Mouse (Mus musculus) liver, embryonic 12.5 days (tissue): ENCODE measurements around the gene Stk33. TPM values are rescaled to one million over a fixed set of nuclear protein-coding genes. Genes with fewer than 3 reads are reported as not detected.

Source experiments
- ATAC-seq: fragments of 200-750 bp; cut with Nextera tagmentation; 2 replicates; pipeline ENCODE4 v1.8.0; 2017; ENCODE audit warnings: moderate number of reproducible peaks, mild to moderate bottlenecking, moderate library complexity
- H3K27ac ChIP-seq: fragments of 300-500 bp; sonication (generic); 2 replicates; pipeline ENCODE4 v1.5.1; 2016; ENCODE audit warnings: mild to moderate bottlenecking
- H3K27me3 ChIP-seq: fragments of 300-500 bp; sonication (generic); replicated peaks from 2 replicates; pipeline ENCODE4 v1.6.1; 2016; ENCODE audit warnings: mild to moderate bottlenecking, moderate library complexity
- H3K36me3 ChIP-seq: fragments of 300-500 bp; sonication (generic); 2 replicates; pipeline ENCODE4 v1.6.1; 2016; ENCODE audit warnings: mild to moderate bottlenecking, moderate library complexity
- H3K4me1 ChIP-seq: fragments of 300-500 bp; sonication (generic); 2 replicates; pipeline ENCODE4 v1.6.1; 2016
- H3K4me2 ChIP-seq: fragments of 300-500 bp; sonication (generic); 2 replicates; pipeline ENCODE4 v1.6.1; 2016; ENCODE audit warnings: mild to moderate bottlenecking, moderate library complexity
- H3K4me3 ChIP-seq: fragments of 300-500 bp; sonication (generic); 2 replicates; pipeline ENCODE4 v1.5.1; 2016; ENCODE audit warnings: mild to moderate bottlenecking, moderate library complexity
- H3K9ac ChIP-seq: fragments of 300-500 bp; sonication (generic); 2 replicates; pipeline ENCODE4 v1.6.1; 2016; ENCODE audit warnings: mild to moderate bottlenecking, moderate library complexity
- H3K9me3 ChIP-seq: fragments of 300-500 bp; sonication (generic); replicated peaks from 2 replicates; pipeline ENCODE4 v1.6.1; 2016; ENCODE audit warnings: mild to moderate bottlenecking, moderate library complexity
- WGBS: fragments of 180-500 bp; shearing (Covaris S2); methylation state at CpG from one replicate; pipeline ENCODE4 v1.1.7; 2016; ENCODE audit not compliant: insufficient replicate concordance; 5-methylcytosine and 5-hydroxymethylcytosine counted together
- polyA plus RNA-seq: library from polyadenylated mRNA; unstranded; fragments of >200 nt; fragmentation: Nextera tagmentation; extraction: Ambion mirVana; gene quantifications from 2 replicates; pipeline ENCODE4 v1.2.1, GENCODE M21; 2016

The Stk33 gene
- polyA plus RNA-seq, 1 experiment from 2014 or later, result not detected

DNA sequence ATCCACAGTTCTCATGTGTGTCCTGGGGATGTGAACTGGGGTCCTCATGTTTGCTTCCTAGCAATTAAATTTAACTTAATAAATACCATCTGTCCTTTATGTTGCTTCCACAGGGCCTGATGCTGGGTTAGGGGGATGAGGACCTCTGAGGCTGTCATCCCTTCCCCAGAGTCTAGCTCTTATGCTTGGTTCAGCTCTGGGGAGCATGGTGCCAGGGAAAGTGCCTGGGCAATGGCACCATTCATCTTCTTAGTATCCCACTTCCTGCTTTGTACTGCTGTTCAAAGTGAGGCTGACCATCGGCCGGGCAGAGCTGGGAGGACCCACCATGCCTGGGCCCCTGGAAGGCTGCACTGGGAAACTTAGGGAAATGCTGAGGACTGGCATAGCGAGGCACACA, 163.7 kb downstream of the Stk33 start:
- Histone ChIP-seq H3K9ac (no peak overlapping the region), H3K36me3 (no peaks in the 10 kb centered on the region), H3K27ac (no peak overlapping the region), H3K27me3 (no peaks in the 10 kb centered on the region), H3K4me2 (no peak overlapping the region), H3K9me3 (no peaks in the 10 kb centered on the region), H3K4me1 (no peaks in the 10 kb centered on the region), H3K4me3 (no peak overlapping the region)
- WGBS, result 69% methylated on average over 3 of the region's 3 CpGs
- ATAC-seq, result no peak

DNA sequence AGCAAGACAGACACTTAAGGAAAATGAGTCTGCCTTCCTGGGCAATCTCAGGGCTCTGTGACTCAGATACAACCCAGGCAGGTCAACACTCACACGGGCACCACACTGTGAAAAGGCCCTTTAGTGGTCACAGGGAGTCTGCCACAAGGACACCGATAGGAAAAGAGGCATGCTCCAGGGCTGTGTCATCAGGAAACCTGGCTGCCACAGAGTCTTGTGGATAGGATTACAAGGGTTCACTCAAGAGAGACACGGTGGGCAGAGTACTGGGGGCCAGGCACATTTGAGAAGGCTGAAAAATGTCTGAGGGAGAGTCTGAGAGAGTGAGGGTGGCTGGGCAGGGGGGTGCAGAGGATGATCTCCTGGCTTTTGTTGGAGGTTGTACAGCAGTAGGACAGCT, 164.6 kb downstream of the Stk33 start:
- no peaks in the 10 kb centered on the region for H3K9me3 ChIP-seq

DNA sequence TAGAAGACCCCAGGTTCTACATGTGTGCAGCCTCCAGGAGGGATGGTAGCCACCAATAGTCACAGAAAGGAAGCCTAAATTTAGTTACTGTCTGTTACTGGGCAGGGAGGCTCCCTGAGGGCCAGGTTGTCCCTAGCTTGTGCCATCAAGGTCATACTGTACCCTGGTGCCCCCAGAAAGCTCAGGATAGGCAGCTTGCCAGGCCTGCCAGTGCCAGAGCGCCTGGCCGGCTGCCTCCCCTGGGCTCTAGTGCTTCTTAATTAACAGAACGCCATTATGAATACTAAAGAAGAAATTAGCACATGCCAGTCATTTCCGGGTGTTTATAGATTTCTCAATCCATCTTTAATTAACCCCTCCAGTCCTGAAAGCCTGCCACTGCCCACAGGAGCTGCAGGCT, 169.8 kb downstream of the Stk33 start:
- H3K9me3 ChIP-seq, result no peaks in the 10 kb centered on the region
- H3K4me3 ChIP-seq, result no peak overlapping the region
- H3K4me2 ChIP-seq, result no peak overlapping the region
- no peaks in the 10 kb centered on the region for H3K36me3 ChIP-seq
- 72% methylated on average over 4 of the region's 4 CpGs for WGBS
- H3K9ac ChIP-seq, result no peak overlapping the region
- no peak overlapping the region for H3K27ac ChIP-seq
- H3K27me3 ChIP-seq, result no peaks in the 10 kb centered on the region
- no peak for ATAC-seq
- no peaks in the 10 kb centered on the region for H3K4me1 ChIP-seq

More for the DNA sequence above, 164.6 kb downstream of the Stk33 start:
- WGBS, result 46% methylated on average over 3 of the region's 3 CpGs
- H3K27me3 ChIP-seq, result no peaks in the 10 kb centered on the region
- H3K4me2 ChIP-seq, result no peak overlapping the region
- no peak overlapping the region for H3K4me3 ChIP-seq
- no peaks in the 10 kb centered on the region for H3K36me3 ChIP-seq
- no peaks in the 10 kb centered on the region for H3K4me1 ChIP-seq
- no peak overlapping the region for H3K27ac ChIP-seq
- H3K9ac ChIP-seq, result no peak overlapping the region
- ATAC-seq, result no peak

DNA sequence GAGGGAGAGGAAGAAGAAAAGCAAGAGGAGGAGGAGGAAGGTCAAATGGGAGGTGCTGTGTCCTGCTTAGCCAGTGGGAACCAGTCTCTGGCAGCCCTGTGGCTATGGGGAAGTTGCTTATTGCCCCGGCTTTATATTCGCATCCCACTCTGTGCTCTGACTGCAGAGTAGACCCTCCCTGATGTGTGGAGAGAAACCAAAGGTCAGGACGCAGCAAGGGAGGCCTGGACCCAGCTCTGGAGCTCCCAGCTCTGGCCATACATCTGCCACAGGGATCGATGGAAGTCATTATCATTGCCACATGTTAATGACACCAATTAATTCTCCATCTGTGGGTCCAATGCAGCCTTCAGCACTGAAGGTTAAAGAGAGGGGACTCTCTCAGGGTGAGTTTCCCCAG, 171.5 kb downstream of the Stk33 start:
- H3K4me2 ChIP-seq, result no peak overlapping the region
- no peak overlapping the region for H3K27ac ChIP-seq
- no peak for ATAC-seq
- no peak overlapping the region for H3K9ac ChIP-seq
- no peaks in the 10 kb centered on the region for H3K4me1 ChIP-seq
- H3K36me3 ChIP-seq, result no peaks in the 10 kb centered on the region
- no peaks in the 10 kb centered on the region for H3K9me3 ChIP-seq
- H3K27me3 ChIP-seq, result no peaks in the 10 kb centered on the region
- 44% methylated on average over 4 of the region's 4 CpGs for WGBS
- H3K4me3 ChIP-seq, result no peak overlapping the region

DNA sequence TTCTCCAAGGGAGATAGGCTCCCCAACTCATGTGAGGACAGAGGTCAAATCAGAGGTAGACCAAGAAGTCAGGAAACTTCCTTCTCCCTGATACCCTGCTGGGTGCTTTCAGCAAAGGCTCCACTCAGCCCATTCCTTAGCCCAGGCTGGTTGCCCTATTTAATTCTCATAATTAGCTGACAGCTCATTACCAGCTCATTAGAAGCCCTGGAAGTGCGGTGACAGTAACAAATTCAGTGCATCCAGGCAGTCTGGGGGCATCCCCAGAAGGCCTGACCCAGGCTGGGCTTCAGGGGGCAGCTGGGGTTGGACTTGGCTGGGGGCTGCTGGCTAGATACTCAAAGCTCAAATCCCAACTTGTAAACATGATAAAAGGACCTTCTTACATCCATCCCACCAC, 172.7 kb downstream of the Stk33 start:
- no peak for ATAC-seq
- H3K9me3 ChIP-seq, result no peaks in the 10 kb centered on the region
- no peak overlapping the region for H3K4me3 ChIP-seq
- no peak overlapping the region for H3K27ac ChIP-seq
- H3K4me1 ChIP-seq, result no peaks in the 10 kb centered on the region
- H3K27me3 ChIP-seq, result no peaks in the 10 kb centered on the region
- no peak overlapping the region for H3K9ac ChIP-seq
- 35% methylated on average over 1 of the region's 1 CpGs for WGBS
- H3K4me2 ChIP-seq, result no peak overlapping the region
- H3K36me3 ChIP-seq, result no peaks in the 10 kb centered on the region

DNA sequence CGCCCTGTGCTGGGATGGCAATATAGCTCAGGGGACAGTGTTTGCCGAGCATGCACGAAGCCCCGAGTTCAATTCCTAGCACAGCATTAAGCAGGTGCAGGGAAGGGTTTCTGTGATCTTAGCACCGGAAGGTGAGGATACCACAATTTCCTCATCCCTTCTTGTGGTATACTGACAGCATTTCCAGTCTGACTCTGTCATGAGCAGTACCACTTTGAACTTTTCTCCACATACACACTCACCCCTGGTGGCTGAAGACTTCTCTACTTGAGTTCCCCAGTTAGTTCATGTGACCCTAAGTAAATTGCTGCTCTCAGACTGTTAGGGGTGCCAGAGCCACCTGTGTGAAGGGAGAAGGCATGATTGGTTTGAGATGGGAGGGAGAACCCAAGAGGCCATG, 173.3 kb downstream of the Stk33 start:
- no peaks in the 10 kb centered on the region for H3K27me3 ChIP-seq
- H3K4me1 ChIP-seq, result no peaks in the 10 kb centered on the region
- no peak overlapping the region for H3K9ac ChIP-seq
- H3K4me2 ChIP-seq, result no peak overlapping the region
- ATAC-seq, result no peak
- H3K4me3 ChIP-seq, result no peak overlapping the region
- H3K36me3 ChIP-seq, result no peaks in the 10 kb centered on the region
- H3K27ac ChIP-seq, result no peak overlapping the region
- no peaks in the 10 kb centered on the region for H3K9me3 ChIP-seq
- 33% methylated on average over 5 of the region's 5 CpGs for WGBS

DNA sequence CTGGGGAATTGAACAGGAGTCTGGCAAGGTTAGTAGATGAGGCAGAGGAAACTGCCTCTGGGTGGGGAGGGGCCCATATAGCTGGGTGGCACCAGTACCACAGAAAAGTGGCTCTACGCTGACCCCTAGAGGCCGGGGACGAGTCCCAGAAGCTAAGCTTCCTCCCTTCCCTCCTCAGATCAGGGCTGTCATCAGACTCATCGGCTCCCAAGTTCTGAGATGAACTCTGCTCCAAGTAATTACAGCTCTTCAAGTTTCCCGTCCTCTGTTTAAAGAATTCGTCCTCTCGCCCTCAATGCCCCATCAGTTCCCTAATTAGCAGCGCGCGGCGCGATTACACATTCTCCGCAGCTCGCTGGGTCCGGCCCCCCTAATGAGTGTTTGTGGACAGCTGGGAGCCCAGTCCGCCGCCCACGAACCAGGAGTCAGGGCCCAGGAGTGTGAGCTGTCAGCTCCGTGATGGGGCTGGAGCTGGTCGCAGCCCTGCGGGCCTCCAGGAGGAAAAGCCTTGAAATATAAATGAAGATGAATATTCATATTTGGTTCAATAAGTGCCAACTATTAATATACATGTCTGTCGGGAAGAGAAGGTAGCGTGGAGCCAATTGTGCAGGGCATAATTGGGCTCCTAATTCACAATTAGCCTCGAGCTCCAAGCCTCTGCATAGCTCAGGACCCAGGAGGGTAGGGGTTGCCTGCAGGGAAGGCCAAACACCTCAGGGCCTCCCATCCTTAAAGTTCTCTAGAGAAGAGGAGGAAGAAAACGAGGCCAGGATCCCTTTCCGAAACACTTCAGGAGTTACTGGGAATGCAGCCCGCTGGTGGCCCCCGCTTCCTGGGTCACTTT, 183.2 kb downstream of the Stk33 start:
- Histone ChIP-seq H3K4me1 (no peaks in the 10 kb centered on the region), H3K9me3 (no peaks in the 10 kb centered on the region), H3K27me3 (no peaks in the 10 kb centered on the region; the same call in 1 of the 2 replicates), H3K9ac (no peak overlapping the region), H3K36me3 (no peaks in the 10 kb centered on the region), H3K27ac (no peak overlapping the region), H3K4me3 (no peak overlapping the region), H3K4me2 (no peak overlapping the region)
- ATAC-seq, result no peak
- WGBS, result 28% methylated on average over 28 of the region's 28 CpGs

DNA sequence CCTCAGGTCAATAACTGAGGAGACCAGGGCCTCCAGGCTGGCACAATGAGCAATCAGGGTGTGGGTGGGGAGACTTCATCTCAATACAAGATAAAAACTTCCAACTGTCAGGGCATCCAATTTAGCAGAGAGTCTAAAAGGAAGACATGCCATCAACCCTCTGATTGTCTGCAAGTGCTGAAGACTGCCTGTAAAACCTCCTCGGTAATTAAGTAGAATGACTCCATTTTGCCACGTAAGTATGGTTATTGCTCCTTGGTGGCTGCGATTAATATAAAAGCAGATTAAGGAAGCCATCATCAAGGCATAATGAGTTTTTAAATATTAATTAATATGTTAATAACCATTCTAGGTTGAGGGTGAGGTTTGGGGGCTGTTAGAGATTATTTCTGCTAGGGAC, 187.5 kb downstream of the Stk33 start:
- WGBS, result 62% methylated on average over 3 of the region's 3 CpGs

DNA sequence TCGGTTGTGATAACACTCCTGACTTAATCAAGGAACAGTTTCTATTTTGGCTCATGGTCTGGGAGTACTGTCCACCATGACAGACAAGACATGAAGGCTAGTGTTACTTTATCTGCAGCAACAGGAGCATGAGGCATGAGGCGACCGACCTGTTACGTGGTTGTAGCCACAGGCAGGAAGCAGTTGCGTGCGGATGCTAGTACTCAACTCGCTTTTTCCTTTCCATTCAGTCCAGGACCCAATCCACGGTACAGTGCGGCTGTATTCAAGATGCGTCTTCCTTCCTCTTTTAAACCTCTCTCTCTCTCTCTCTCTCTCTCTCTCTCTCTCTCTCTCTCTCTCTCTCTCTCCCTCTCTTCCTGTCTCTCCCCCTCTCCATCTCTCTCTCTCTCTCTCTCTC, 194.1 kb downstream of the Stk33 start:
- Histone ChIP-seq H3K9me3 (no peaks in the 10 kb centered on the region), H3K27me3 (no peaks in the 10 kb centered on the region), H3K9ac (no peak overlapping the region), H3K4me1 (no peaks in the 10 kb centered on the region), H3K27ac (no peak overlapping the region), H3K36me3 (no peaks in the 10 kb centered on the region), H3K4me3 (no peak overlapping the region), H3K4me2 (no peak overlapping the region)
- no peak for ATAC-seq
- WGBS, result 51% methylated on average over 10 of the region's 10 CpGs

More for the DNA sequence above, 187.5 kb downstream of the Stk33 start:
- H3K27ac ChIP-seq, result no peak overlapping the region
- no peaks in the 10 kb centered on the region; the same call in 1 of the 2 replicates for H3K27me3 ChIP-seq
- no peak for ATAC-seq
- no peak overlapping the region for H3K4me2 ChIP-seq
- H3K9me3 ChIP-seq, result no peaks in the 10 kb centered on the region
- H3K9ac ChIP-seq, result no peak overlapping the region
- no peaks in the 10 kb centered on the region for H3K4me1 ChIP-seq
- H3K36me3 ChIP-seq, result no peaks in the 10 kb centered on the region
- no peak overlapping the region for H3K4me3 ChIP-seq

DNA sequence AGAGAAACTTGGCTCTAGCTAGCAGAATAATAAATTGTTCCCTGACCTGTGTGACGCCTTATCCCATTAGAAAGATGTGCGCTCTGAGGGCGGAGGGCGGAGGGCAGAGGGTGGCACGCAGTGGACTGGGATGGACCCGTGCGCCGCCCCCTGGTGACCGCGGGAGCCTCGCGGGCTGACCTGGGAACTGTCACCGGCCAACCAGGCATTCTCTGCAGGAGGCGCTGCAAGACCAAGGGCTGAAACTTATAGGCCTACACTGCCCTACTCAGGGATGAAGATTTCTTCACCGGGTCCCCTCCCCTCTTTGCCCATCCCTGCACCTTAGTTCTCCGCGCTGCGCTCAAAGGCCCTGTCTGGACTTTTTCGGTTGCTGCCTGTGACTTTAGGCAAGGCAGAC, 197.6 kb downstream of the Stk33 start:
- Histone ChIP-seq H3K4me1 (no peaks in the 10 kb centered on the region), H3K9me3 (no peaks in the 10 kb centered on the region), H3K4me3 (no peak overlapping the region), H3K27ac (no peak overlapping the region), H3K9ac (no peak overlapping the region), H3K36me3 (no peaks in the 10 kb centered on the region), H3K27me3 (no peaks in the 10 kb centered on the region), H3K4me2 (no peak overlapping the region)
- WGBS, result 18% methylated on average over 19 of the region's 19 CpGs
- ATAC-seq, result no peak

DNA sequence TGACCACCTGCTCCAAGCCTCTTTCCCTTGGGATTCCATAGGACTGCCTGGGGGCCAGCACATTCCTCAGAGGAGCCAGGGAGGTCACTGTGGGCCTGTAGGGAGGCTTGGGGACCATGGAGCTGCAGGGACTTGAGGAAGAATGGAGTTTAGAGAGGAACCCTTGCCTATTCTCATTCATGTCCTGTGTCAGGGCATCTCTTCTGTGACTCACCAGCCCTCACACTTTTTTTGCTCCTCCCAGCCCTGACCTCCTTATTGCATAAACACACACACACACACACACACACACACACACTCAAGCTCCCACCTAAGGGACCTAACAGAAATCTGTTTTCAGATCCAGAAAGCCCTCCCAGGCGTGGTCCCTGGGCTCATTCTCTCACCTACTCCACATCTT, 199.5 kb downstream of the Stk33 start:
- Histone ChIP-seq H3K4me3 (no peak overlapping the region), H3K9ac (no peak overlapping the region), H3K27ac (no peak overlapping the region), H3K27me3 (no peaks in the 10 kb centered on the region), H3K4me2 (no peak overlapping the region), H3K4me1 (no peaks in the 10 kb centered on the region), H3K9me3 (no peaks in the 10 kb centered on the region), H3K36me3 (no peaks in the 10 kb centered on the region)
- WGBS, result 35% methylated on average over 1 of the region's 1 CpGs
- ATAC-seq, result no peak

DNA sequence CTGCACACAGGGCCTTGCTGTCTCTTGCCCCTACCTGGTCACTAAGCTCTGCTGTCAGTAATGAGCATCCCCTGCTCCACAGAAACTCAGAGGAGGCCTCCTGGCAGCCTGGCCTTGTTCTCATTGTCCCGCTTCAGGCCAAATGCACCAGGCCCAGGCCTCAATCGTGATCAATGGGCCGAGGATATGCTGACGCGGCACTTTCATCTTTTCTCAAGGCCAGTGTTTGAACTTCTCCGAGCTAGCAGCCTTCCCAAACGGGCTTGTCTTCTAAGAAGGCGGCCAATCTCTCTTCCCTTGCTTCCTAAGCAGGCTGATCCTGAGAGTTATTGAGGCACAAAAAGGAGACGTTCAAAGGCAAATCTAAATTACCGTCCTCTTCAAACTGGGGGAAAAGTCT, 200.2 kb downstream of the Stk33 start:
- H3K4me2 ChIP-seq, result no peak overlapping the region
- H3K4me3 ChIP-seq, result no peak overlapping the region
- H3K9ac ChIP-seq, result no peak overlapping the region
- no peaks in the 10 kb centered on the region for H3K36me3 ChIP-seq
- 75% methylated on average over 10 of the region's 10 CpGs for WGBS
- no peak for ATAC-seq
- H3K4me1 ChIP-seq, result no peaks in the 10 kb centered on the region
- H3K27me3 ChIP-seq, result no peaks in the 10 kb centered on the region
- no peaks in the 10 kb centered on the region for H3K9me3 ChIP-seq
- H3K27ac ChIP-seq, result no peak overlapping the region
